Mouse (Mus musculus) kidney, postnatal 0 days (tissue): ENCODE results near the gene S100a3. TPM values are rescaled to one million over a fixed set of nuclear protein-coding genes. Genes with fewer than 3 reads are reported as not detected.

Experiments used
- ATAC-seq: fragments of 200-750 bp; cut with Nextera tagmentation; replicated peaks from 2 replicates; pipeline ENCODE4 v1.8.0; 2017; ENCODE audit warnings: low read depth, moderate number of reproducible peaks, moderate TSS enrichment, moderate library complexity; ENCODE audit not compliant: low FRiP score
- DNase-seq: peaks from one replicate; pipeline ENCODE4 v3.0.0-alpha.2; 2016; ENCODE audit warnings: low spot score
- H3K27ac ChIP-seq: fragments of 300-500 bp; sonication (generic); 2 replicates; pipeline ENCODE4 v1.5.1; 2014; ENCODE audit warnings: mild to moderate bottlenecking
- H3K27me3 ChIP-seq: fragments of 300-500 bp; sonication (generic); 2 replicates; pipeline ENCODE4 v1.6.1; 2014; ENCODE audit warnings: low read length, mixed read lengths; ENCODE audit not compliant: insufficient read depth
- H3K36me3 ChIP-seq: fragments of 300-500 bp; sonication (generic); 2 replicates; pipeline ENCODE4 v1.6.1; 2014; ENCODE audit warnings: low read length, mixed read lengths; ENCODE audit not compliant: insufficient read depth
- H3K4me1 ChIP-seq: fragments of 300-500 bp; sonication (generic); replicated peaks from 2 replicates; pipeline ENCODE4 v1.6.1; 2014; ENCODE audit warnings: antibody characterized with exemption, low read length, mixed read lengths; ENCODE audit not compliant: insufficient read depth
- H3K4me2 ChIP-seq: fragments of 300-500 bp; sonication (generic); 2 replicates; pipeline ENCODE4 v1.6.1; 2014; ENCODE audit warnings: mild to moderate bottlenecking, low read length, moderate library complexity, mixed read lengths
- H3K4me3 ChIP-seq: fragments of 300-500 bp; sonication (generic); replicated peaks from 2 replicates; pipeline ENCODE4 v1.5.1; 2014; ENCODE audit warnings: low read depth, low read length
- H3K9ac ChIP-seq: fragments of 300-500 bp; sonication (generic); 2 replicates; pipeline ENCODE4 v1.6.1; 2014; ENCODE audit warnings: low read depth, low read length
- H3K9me3 ChIP-seq: fragments of 300-500 bp; sonication (generic); replicated peaks from 2 replicates; pipeline ENCODE4 v1.6.1; 2016; ENCODE audit warnings: low read length, inconsistent platforms, mixed read lengths
- CTCF ChIP-seq: IDR thresholded peaks from 2 replicates; pipeline ENCODE4 v1.5.1; 2016; ENCODE audit warnings: antibody characterized with exemption, low read depth, mild to moderate bottlenecking, moderate library complexity
- WGBS: fragments of 180-500 bp; shearing (Covaris S2); extraction: QIAGEN DNeasy Blood & Tissue Kit; methylation state at CpG from one replicate; pipeline ENCODE4 v1.1.7; 2014; 5-methylcytosine and 5-hydroxymethylcytosine counted together
- polyA plus RNA-seq: library from polyadenylated mRNA; unstranded; fragments of >200 nt; fragmentation: Nextera tagmentation; extraction: Ambion mirVana; gene quantifications from 2 replicates; pipeline ENCODE4 v1.2.1, GENCODE M21; 2015

The S100a3 gene
- polyA plus RNA-seq, 1 experiment from 2014 or later: 0.16 TPM

- Histone ChIP-seq H3K4me2 (peak overlapping the region; percentile 72), H3K27ac (0 out of 2 replicates have a peak overlapping the region, but pooled peaks have one; percentile 48), H3K9me3 (no peaks in the 10 kb centered on the region), H3K4me1 (peaks cover 8% of the 10 kb centered on the region), H3K36me3 (no peaks in the 10 kb centered on the region), H3K9ac (no peak overlapping the region), H3K27me3 (no peaks in the 10 kb centered on the region), H3K4me3 (peak overlapping the region; percentile 40; the same call in 1 of the 2 replicates)
- whole genome bisulfite sequencing: 69% methylated on average over 6 of the region's 6 CpGs
- ATAC-seq: no peak
- no peak for DNase-seq
- TF ChIP-seq CTCF: no peak
Measured at GRCm38 (mm10) chr3:90614148-90614530, 53.8 kb downstream of the S100a3 start.

- no peak overlapping the region for H3K4me3 ChIP-seq
- H3K4me2 ChIP-seq: peak overlapping the region; percentile 72
- ATAC-seq (no peak), DNase-seq (no peak)
- 0 out of 2 replicates have a peak overlapping the region, but pooled peaks have one; percentile 13 for H3K9ac ChIP-seq
- H3K4me1 ChIP-seq: peaks cover 8% of the 10 kb centered on the region
- WGBS: 74% methylated on average over 11 of the region's 11 CpGs
- H3K27ac ChIP-seq: no peak overlapping the region
- TF ChIP-seq CTCF: no peak
- no peaks in the 10 kb centered on the region for H3K36me3 ChIP-seq
- H3K27me3 ChIP-seq: no peaks in the 10 kb centered on the region
- no peaks in the 10 kb centered on the region for H3K9me3 ChIP-seq
Measured at GRCm38 (mm10) chr3:90614611-90615251, 54.4 kb downstream of the S100a3 start.

GRCm38 (mm10) chr3:90615415-90615814 is 55.0 kb downstream of the S100a3 start:
- DNase-seq (peak; percentile 93), ATAC-seq (peak; percentile 77)
- no peaks in the 10 kb centered on the region for H3K9me3 ChIP-seq
- H3K9ac ChIP-seq: no peak overlapping the region
- peak; percentile 88 for TF ChIP-seq CTCF
- H3K4me1 ChIP-seq: peaks cover 8% of the 10 kb centered on the region
- no peak overlapping the region for H3K27ac ChIP-seq
- H3K36me3 ChIP-seq: no peaks in the 10 kb centered on the region
- 5% methylated on average over 7 of the region's 7 CpGs for WGBS
- H3K4me3 ChIP-seq: no peak overlapping the region
- no peaks in the 10 kb centered on the region for H3K27me3 ChIP-seq
- peak overlapping the region; percentile 72; the same call in 1 of the 2 replicates for H3K4me2 ChIP-seq

- Histone ChIP-seq H3K9ac (no peak overlapping the region), H3K4me2 (no peak overlapping the region), H3K4me1 (peaks cover 8% of the 10 kb centered on the region), H3K36me3 (no peaks in the 10 kb centered on the region), H3K27me3 (no peaks in the 10 kb centered on the region), H3K4me3 (no peak overlapping the region), H3K27ac (no peak overlapping the region), H3K9me3 (no peaks in the 10 kb centered on the region)
- WGBS: 71% methylated on average over 1 of the region's 1 CpGs
- TF ChIP-seq CTCF: no peak
- ATAC-seq: no peak
- DNase-seq: no peak
Measured at GRCm38 (mm10) chr3:90615911-90616310, 55.5 kb downstream of the S100a3 start.

- H3K4me1 ChIP-seq: peaks cover 5% of the 10 kb centered on the region
- H3K27me3 ChIP-seq: no peaks in the 10 kb centered on the region
- no peak overlapping the region for H3K9ac ChIP-seq
- TF ChIP-seq CTCF: peak; percentile 42; the same call in 1 of the 2 replicates
- H3K9me3 ChIP-seq: no peaks in the 10 kb centered on the region
- ATAC-seq (no peak), DNase-seq (no peak)
- H3K27ac ChIP-seq: no peak overlapping the region
- 10% methylated on average over 1 of the region's 1 CpGs for WGBS
- no peak overlapping the region for H3K4me2 ChIP-seq
- no peaks in the 10 kb centered on the region for H3K36me3 ChIP-seq
- no peak overlapping the region for H3K4me3 ChIP-seq
Measured at GRCm38 (mm10) chr3:90617586-90617985, 57.2 kb downstream of the S100a3 start.

DNA sequence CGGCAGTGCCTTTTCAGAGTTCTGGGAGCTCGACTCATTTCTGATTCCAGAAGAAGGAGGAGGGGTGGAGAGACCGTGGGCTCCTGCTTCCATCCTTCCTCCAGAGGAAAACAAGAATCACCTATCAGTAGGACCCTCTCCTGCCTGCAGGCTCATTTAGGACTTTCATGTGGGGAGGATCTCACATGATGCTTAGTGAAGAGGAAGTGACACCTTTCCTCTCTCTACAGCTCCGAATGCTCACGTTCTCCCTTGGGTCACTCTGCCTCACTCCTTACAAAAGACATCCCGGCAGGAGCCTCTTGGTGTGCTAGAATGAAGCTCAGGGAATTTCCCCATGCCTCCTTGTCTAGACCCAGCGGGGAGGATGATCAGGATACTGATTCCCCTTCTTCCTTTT is 61.2 kb downstream of the S100a3 start:
- H3K4me1 ChIP-seq: no peaks in the 10 kb centered on the region
- H3K4me3 ChIP-seq: no peak overlapping the region
- no peak for DNase-seq
- no peak overlapping the region for H3K27ac ChIP-seq
- no peak for ATAC-seq
- no peak overlapping the region for H3K9ac ChIP-seq
- 50% methylated on average over 7 of the region's 7 CpGs for WGBS
- no peaks in the 10 kb centered on the region for H3K9me3 ChIP-seq
- no peaks in the 10 kb centered on the region for H3K27me3 ChIP-seq
- H3K4me2 ChIP-seq: no peak overlapping the region
- H3K36me3 ChIP-seq: no peaks in the 10 kb centered on the region
- TF ChIP-seq CTCF: no peak
